Mouse (Mus musculus) cerebellum, postnatal 4 days (tissue): ENCODE results near the gene Ggta1.

Experiments
- DNase-seq, 2 experiments: peaks; one replicate each; pipeline ENCODE4 v3.0.0; 2022; ENCODE audit warnings: low spot score in 2 of 2, mixed read lengths in 1 of 2

The Ggta1 gene

GRCm38 (mm10) chr2:35462791-35463281 lies at the start of gene Ggta1:
Gene Ggta1, minus strand, starts transcription at chr2:35463231.
- DNase-seq = no peak

- no peak for DNase-seq
Observed at GRCm38 (mm10) chr2:35512226-35512625, 49.2 kb upstream of the Ggta1 start.

GRCm38 (mm10) chr2:35510920-35511319 lies 47.9 kb upstream of the Ggta1 start:
- DNase-seq = no peak

DNA sequence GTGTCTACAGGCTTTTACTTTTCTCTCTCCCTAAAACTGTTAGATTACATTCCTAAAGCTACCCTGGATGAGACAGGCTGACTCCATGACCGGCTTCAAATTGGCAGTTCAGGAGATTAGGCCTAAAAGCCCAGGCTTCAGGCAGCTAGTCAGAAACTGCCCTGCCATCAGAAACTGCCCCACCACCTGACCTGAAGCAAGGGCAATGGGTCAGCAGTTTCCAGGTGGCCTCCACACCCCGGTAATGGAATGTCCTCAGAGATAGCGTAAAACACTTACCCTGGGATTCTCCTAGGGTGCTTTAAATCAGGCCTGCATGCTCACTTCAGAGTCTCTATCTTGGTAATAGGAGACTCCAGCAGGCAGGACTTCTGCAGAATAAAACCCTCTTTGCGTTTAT lies 46.9 kb upstream of the Ggta1 start:
- DNase-seq = no peak

- no peak for DNase-seq
Observed at GRCm38 (mm10) chr2:35509343-35509667, 46.3 kb upstream of the Ggta1 start.

- no peak for DNase-seq
Observed at GRCm38 (mm10) chr2:35508597-35509342, 45.7 kb upstream of the Ggta1 start.

GRCm38 (mm10) chr2:35507191-35507511 lies 44.1 kb upstream of the Ggta1 start:
- no peak for DNase-seq

DNA sequence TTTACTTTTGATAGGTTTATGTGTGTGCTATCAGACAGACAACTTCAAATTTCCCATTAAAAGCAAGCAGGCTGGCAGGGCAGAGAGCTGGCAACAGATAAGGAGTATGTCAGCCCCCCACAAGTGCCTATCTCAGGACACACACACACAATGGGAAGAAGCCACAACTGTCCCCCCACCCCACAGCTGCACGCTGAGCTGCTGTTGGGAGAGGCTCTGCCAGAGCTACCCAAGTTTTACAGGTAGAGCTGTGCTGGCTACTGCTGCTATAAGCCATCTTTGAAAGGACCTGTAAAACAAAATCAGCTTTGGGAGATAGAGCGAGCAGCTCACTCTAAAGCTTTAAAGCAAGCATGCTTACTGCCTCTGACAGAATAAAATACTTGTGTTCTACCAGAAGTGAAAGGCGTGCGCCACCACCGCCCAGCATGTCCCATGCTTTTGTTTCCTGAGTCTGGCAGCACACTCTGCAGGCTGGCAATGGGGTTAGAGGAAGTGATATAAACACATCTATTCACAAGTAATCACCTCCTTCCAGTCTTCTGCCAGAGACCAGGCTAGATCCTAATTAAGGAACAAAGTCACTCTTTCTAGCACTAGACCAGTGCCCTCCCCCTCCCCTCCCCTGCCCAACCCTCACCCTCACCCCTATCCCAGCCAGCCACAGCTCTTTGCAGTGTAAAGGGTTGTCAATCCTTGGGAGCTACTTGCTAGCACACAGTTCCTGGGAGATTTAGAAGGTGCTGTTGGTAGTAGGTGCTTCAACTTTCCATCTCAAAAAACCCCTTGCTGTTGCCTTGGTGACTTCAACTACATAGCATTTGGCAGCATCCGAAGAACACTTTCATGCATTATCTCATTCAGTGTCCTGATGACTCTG lies 43.5 kb upstream of the Ggta1 start:
- no peak for DNase-seq

DNA sequence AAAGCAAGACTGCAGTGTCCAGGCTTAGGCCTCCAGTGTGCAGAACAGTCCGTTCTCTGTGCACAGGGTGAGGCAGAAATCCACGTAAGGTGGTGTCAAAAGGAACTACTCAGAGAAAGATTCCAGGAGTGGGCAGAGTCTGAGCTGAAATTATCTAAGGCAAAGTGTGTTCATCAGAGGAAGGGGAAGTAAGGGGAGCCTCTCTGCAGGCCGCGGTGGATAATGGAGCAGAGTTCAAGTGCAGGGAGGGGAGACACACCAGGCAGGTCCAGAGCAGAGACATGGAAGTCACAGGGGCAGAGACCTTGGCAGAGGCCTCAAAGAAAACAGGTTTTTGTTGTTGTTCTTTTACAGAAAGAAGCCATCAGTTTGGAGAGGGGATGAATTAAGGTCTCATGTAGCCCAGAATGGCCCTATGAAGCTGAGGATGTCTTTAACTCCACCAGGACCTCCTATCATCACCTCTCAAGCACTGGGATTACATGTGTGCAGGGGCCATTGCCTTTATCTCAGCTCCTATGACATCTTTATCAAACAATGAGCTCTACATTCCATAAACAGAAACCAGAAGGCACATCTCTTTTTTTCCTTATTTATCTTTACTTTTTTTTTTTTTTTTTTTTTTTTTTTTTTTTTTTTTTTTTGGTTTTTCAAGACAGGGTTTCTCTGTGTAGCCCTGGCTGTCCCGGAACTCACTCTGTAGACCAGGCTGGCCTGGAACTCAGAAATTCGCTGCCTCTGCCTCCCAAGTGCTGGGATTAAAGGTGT lies 42.7 kb upstream of the Ggta1 start:
- DNase-seq = no peak

- DNase-seq = no peak
Observed at GRCm38 (mm10) chr2:35504417-35504776, 41.4 kb upstream of the Ggta1 start.

DNA sequence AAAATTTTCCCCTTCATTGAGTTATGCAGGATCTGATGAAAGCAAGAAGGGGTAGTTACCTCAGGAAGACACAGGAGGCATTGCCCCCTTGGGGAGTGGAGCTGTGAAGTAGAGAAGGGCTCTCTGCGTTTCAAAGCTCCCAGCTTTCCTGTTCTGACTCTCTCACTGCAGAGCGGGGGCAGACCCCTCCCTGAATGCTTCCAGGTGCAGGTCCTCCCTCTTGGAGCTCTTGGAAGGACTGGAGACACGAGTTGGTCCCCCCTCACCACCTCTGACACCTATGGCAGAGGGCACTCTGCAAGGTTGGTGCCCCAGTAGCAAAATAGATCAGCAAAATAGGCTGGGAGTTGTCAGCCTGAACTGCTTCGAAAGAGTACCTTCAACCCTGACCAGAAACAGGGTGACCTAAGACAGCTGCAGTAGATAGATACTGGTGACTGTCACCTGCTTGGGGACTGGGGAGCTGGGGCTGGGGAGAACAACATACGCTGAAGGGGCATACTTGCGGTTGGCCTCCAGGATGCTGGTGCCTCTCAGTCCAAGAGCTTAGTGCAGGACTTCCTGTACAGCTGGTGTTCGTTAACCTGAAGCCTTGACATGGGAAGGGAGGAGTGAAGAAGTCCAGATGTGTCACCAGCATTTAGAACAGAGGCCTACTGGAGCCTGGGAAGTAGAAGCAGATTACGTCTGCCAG lies 40.8 kb upstream of the Ggta1 start:
- DNase-seq = no peak

DNA sequence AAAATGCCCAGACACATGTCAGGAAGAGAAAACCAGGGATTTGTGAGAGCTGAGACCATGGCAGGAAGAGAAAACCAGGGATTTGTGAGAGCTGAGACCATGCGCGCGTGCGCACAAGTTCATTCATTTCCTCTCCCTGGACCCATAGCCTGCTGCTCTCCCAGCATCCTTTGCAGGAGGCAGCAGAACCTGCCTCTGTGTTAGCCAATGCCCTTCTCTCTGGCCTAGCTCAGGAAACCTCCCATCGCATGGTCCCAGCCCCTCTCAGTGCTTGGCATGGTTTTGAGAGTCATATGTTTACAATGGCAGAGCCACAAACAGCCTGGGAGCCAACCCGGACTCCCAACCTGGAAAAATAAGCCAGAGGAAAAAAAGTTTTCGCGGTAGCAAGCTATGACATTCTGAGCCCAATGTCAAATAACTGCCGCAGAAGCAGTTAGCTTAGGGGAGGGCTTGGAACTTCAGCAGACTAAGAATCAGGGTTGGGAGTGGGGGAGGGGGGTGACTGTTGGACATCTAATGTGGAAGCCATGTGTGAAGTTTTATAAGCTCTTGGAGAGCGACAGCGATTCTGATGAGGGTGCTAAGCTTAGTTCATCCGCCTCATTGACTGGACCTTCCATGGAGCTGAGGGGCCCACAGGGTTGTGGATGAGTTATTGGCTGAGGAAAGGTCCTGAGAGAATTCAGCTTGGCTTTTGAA lies 40.1 kb upstream of the Ggta1 start:
- no peak for DNase-seq

DNA sequence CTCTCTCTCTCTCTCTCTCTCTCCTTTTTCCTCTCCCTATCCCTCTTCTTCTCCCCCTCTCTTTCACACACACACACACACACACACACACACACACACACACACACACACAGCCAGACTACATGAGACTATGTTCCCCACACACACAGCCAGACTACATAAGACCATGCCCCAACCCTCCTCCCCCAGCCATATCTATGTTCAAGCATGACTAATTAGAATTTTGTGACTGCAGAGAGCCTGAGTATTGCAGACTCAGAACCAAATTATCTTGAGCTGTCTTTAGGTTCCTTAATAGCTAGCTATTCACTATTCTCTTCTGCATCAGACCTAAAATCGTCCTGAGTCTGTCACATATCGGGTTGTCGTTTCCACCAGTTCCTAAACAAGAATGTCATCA lies 39.5 kb upstream of the Ggta1 start:
- DNase-seq = no peak

DNA sequence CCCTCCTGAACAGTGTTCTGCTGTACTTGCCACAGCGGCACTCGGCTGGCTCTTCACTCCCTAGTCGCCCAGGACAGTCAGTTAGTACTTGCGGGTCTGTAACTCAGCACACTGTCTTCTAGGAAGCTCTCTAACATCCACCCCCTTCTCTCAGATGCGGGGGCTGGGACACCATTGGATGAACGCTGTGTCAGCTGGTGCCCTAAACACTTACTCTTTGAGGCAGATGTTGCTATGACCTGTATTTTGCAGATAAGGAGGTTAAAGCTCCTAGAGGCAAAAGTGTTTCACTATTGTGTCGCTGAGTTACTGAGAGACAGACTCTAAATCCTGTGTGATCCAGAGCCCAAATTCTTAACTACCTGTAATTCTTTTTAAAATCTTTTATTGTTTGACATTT lies 36.4 kb upstream of the Ggta1 start:
- no peak for DNase-seq

GRCm38 (mm10) chr2:35498961-35499360 lies 35.9 kb upstream of the Ggta1 start:
- no peak for DNase-seq

DNA sequence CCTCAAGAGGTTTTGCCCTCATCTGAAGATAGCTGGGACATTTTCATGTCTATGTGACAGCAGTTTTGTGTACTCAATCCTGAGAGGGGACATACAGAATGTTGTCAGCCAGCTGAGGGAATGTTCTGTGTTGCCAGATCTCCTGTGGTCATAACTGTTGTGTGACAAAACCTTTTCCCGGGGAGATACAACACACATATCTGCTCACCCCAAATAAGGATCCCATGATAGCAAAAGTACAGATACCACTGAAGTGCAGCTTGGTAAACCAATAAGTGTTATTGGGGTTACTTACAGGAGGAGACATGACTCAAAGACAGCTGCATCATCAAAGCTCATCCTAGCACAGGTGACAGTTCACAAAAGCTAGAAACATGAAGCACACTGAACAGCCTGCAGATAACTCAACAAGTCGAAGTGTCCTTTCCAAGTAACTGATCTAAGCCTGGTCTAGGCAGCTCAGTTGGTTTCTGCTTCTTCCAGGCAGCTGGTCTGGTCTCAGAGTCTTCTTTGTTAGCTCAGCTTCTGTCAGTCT lies 34.7 kb upstream of the Ggta1 start:
- DNase-seq = no peak

GRCm38 (mm10) chr2:35496279-35497013 lies 33.4 kb upstream of the Ggta1 start:
- DNase-seq = no peak

DNA sequence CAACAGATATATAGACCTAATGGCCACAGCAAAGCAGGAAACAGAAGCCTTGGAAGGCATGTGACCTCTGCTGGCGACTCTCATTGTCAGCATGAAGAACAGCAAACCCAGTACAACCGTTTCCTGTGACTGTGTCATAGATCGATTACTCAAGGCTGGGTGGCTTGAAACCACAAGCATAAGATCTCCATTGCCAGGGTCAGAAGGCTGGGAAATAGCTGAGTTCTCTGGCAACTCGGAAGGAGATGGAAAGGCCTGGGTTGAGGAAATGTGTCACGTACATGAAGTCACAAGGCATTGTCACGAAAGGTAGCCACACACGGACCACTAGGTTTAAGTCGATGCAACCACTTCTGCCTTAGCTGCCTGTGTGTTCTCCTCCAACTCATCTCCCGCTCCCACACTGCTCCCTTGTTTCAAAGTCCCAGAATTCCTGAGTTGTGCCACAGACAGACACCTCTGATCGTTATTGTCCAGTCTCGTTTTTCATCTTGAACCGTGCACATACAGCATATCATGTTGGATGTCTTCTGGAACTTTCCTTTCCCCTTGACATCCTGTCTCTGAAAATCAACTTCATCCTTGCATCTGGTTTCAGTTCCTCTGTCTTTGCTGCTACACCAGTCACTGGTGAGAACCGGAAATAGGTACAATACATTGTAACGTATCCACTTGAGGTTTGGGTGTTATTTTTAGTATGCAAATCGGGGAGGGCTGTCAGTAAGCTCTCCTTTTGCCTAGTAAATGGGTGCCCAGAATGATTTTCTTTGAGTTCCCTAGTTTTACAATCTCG lies 32.7 kb upstream of the Ggta1 start:
- DNase-seq = no peak

DNA sequence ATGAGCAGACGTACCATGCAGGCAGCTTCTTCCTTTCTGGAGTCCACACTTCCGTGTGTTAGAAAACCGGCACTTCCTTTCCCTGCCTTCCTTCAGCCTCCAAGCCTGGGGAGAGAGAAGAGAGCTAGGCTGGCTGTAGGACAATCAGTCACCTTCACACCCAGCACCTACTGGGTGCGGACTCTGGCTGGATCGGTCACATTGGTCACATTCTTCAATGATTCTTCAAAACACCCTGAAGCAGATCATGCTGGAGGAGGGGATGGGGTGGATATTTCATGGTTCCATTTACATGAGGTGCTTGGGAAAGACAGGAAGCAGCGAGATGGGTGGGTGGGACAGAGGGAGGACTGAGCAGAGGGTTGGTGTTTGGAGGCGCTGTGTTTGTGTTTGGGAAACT lies 30.5 kb upstream of the Ggta1 start:
- no peak for DNase-seq

DNA sequence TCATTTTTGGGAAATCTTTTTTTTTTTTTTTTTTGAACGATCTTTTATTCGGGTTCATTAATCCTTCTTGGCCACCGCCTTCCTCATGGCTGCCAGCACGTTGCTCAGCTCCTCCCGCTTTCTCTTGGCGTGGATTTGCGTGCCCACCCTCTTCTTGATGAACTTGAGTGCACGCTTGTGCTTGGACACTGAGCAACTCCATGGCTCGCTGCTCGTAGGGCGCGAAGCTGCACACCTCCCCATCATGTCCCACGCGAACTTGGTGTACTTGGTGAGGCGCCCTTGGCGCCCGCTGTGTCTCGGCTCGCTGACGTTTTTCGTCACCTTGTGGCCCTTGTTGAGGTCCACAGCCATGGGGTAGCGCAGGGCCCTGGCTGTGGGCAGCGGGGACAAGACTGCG lies 28.1 kb upstream of the Ggta1 start:
- DNase-seq = no peak
